Mouse (Mus musculus) intestine, embryonic 14.5 days (tissue): Measurements from ENCODE around the gene Olfr1386. TPM values are rescaled to one million over a fixed set of nuclear protein-coding genes. Genes with fewer than 3 reads are reported as not detected.
"Not testable (repeated sequence)": the region's sequence is repeated elsewhere in the genome, so short reads cannot be mapped to it uniquely, and the experiment has no call there.

ENCODE experiments used
- ATAC-seq: fragments of 200-750 bp; cut with Nextera tagmentation; replicated peaks from 2 replicates; pipeline ENCODE4 v1.8.0; 2017; ENCODE audit warnings: low read depth, moderate number of reproducible peaks, moderate TSS enrichment, moderate library complexity; ENCODE audit not compliant: low FRiP score, low TSS enrichment
- DNase-seq: peaks from one replicate; pipeline ENCODE4 v3.0.0-alpha.2; 2018; ENCODE audit warnings: low spot score
- H3K27ac ChIP-seq: fragments of 300-500 bp; sonication (generic); 2 replicates; pipeline ENCODE4 v1.5.1; 2014; ENCODE audit warnings: low read depth, mild to moderate bottlenecking, control low read depth
- H3K27me3 ChIP-seq: fragments of 300-500 bp; sonication (generic); replicated peaks from 2 replicates; pipeline ENCODE4 v1.6.1; 2014; ENCODE audit warnings: low read length, control low read depth; ENCODE audit not compliant: control insufficient read depth, insufficient read depth
- H3K36me3 ChIP-seq: fragments of 300-500 bp; sonication (generic); 2 replicates; pipeline ENCODE4 v1.6.1; 2014; ENCODE audit warnings: low read length, control low read depth; ENCODE audit not compliant: control insufficient read depth, insufficient read depth
- H3K4me1 ChIP-seq: fragments of 300-500 bp; sonication (generic); replicated peaks from 2 replicates; pipeline ENCODE4 v1.6.1; 2014; ENCODE audit warnings: low read length, control low read depth, mixed read lengths; ENCODE audit not compliant: control insufficient read depth, insufficient read depth
- H3K4me2 ChIP-seq: fragments of 300-500 bp; sonication (generic); 2 replicates; pipeline ENCODE4 v1.6.1; 2014; ENCODE audit warnings: low read length
- H3K4me3 ChIP-seq: fragments of 300-500 bp; sonication (generic); 2 replicates; pipeline ENCODE4 v1.5.1; 2014; ENCODE audit warnings: low read depth, low read length, control low read depth, mixed read lengths
- H3K9ac ChIP-seq: fragments of 300-500 bp; sonication (generic); 2 replicates; pipeline ENCODE4 v1.6.1; 2014; ENCODE audit warnings: mild to moderate bottlenecking, low read length
- H3K9me3 ChIP-seq: fragments of 300-500 bp; sonication (generic); 2 replicates; pipeline ENCODE4 v1.6.1; 2016; ENCODE audit warnings: low read length, control low read depth; ENCODE audit not compliant: control insufficient read depth
- WGBS: fragments of 180-500 bp; shearing (Covaris S2); extraction: QIAGEN DNeasy Blood & Tissue Kit; methylation state at CpG from one replicate; pipeline ENCODE4 v1.1.7; 2014; 5-methylcytosine and 5-hydroxymethylcytosine counted together
- polyA plus RNA-seq: library from polyadenylated mRNA; unstranded; fragments of >200 nt; fragmentation: Nextera tagmentation; extraction: Ambion mirVana; gene quantifications from 2 replicates; pipeline ENCODE4 v1.2.1, GENCODE M21; 2014

The Olfr1386 gene
- not detected in 2 replicates for polyA plus RNA-seq

- H3K27me3 ChIP-seq, DNase-seq, H3K4me3 ChIP-seq, H3K4me1 ChIP-seq, ATAC-seq, H3K9me3 ChIP-seq, H3K36me3 ChIP-seq, H3K4me2 ChIP-seq, H3K27ac ChIP-seq, H3K9ac ChIP-seq: not testable (repeated sequence)
- 71% methylated on average over 2 of the region's 3 CpGs for WGBS
These were observed at the start of gene Olfr1386 for GRCm38 (mm10) chr11:49464746-49465145. TSS of gene Olfr1386 (plus strand) at chr11:49465046.

DNA sequence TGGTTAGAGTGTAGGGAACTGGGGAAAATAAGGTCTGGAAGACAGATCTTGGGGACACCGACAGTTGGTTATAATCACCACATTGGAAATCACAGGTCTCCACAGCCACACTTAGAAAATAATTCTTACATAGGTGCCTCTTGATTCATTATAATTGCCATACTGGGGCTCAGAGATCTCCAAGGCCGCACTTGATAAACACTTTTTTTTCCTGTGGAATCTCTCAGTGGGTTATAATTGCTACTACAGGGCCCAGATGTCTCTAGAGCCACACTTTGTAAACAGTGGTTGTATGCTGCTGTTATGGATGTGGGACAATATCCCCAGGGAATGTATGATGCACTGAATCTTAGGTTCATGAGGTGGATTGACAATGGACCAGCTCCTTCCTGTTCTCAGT lies 42.1 kb upstream of the Olfr1386 start, which contains the start of gene Olfr1389:
Olfr1389 (plus strand) TSS at position 301 of the 400 bp plus-strand sequence.
- no peak for ATAC-seq
- no peaks in the 10 kb centered on the region for H3K36me3 ChIP-seq
- no peaks in the 10 kb centered on the region for H3K9me3 ChIP-seq
- H3K9ac ChIP-seq, result no peak within 1 kb of the TSS
- 88% methylated on average over 2 of the region's 2 CpGs for WGBS
- no peak within 1 kb of the TSS for H3K4me3 ChIP-seq
- no peaks in the 10 kb centered on the region for H3K27me3 ChIP-seq
- no peak for DNase-seq
- H3K4me1 ChIP-seq, result no peaks in the 10 kb centered on the region
- H3K27ac ChIP-seq, result no peak within 1 kb of the TSS
- no peak within 1 kb of the TSS for H3K4me2 ChIP-seq

GRCm38 (mm10) chr11:49425257-49425927 lies 39.5 kb upstream of the Olfr1386 start:
- DNase-seq (no peak), ATAC-seq (no peak)
- H3K9me3 ChIP-seq, result no peaks in the 10 kb centered on the region
- no peak overlapping the region for H3K4me2 ChIP-seq
- H3K4me3 ChIP-seq, result no peak overlapping the region
- no peak overlapping the region for H3K9ac ChIP-seq
- 91% methylated on average over 1 of the region's 1 CpGs for WGBS
- H3K27ac ChIP-seq, result no peak overlapping the region
- H3K36me3 ChIP-seq, result no peaks in the 10 kb centered on the region
- H3K27me3 ChIP-seq, result no peaks in the 10 kb centered on the region
- no peaks in the 10 kb centered on the region for H3K4me1 ChIP-seq

DNA sequence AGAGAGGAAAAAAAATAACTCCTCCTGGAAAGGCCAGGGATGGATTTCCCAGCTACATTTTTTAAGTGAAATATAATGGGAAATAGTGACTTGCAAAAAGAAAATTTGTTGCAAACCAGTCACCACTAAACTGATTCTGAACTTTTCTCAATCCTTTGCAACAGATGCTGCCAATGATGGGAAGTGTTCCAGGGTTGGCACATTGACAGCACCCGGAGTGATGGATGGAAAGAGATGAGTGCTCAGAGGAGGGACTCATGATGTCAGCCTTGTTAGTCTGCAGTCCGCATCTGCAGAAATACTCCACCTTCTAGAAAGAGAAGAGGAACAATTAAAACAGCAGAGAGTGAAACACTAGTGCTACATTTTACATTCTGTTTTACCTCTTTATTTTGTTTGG lies 35.2 kb upstream of the Olfr1386 start:
- Histone ChIP-seq H3K27me3 (no peaks in the 10 kb centered on the region), H3K9me3 (no peaks in the 10 kb centered on the region), H3K4me3 (no peak overlapping the region), H3K4me2 (no peak overlapping the region), H3K36me3 (no peaks in the 10 kb centered on the region), H3K9ac (no peak overlapping the region), H3K4me1 (no peaks in the 10 kb centered on the region), H3K27ac (no peak overlapping the region)
- WGBS, result 88% methylated on average over 2 of the region's 2 CpGs
- DNase-seq, result no peak
- no peak for ATAC-seq

GRCm38 (mm10) chr11:49436411-49436810 lies 28.4 kb upstream of the Olfr1386 start, which contains the start of gene Olfr1388:
TSS of gene Olfr1388 (plus strand) at chr11:49436624.
- H3K4me1 ChIP-seq, result no peaks in the 10 kb centered on the region
- no peak within 1 kb of the TSS for H3K4me3 ChIP-seq
- H3K9ac ChIP-seq, result no peak within 1 kb of the TSS
- H3K9me3 ChIP-seq, result no peaks in the 10 kb centered on the region
- H3K27me3 ChIP-seq, result no peaks in the 10 kb centered on the region
- DNase-seq (no peak), ATAC-seq (no peak)
- no peak within 1 kb of the TSS for H3K4me2 ChIP-seq
- no peak within 1 kb of the TSS for H3K27ac ChIP-seq
- H3K36me3 ChIP-seq, result no peaks in the 10 kb centered on the region
- WGBS, result 67% methylated on average over 3 of the region's 3 CpGs

DNA sequence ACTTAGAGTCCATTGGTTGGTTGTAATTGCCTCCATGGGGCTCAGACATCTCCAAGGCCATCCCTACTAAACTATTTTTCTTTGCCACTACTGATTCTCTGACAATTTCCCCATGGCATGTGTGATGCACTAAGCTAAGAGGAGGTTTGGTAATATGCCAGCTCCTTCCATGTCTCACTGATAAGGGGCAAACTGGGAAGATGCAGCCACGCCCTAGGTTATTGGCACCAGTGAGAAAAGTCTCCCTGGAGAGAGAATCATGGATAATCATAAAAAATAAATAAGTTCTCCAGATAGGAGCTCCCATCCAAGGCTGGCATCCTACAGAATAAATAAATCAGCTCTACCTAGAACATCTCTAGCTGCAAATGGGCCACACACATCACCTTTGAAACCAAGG lies 9.8 kb upstream of the Olfr1386 start, which contains the start of gene Olfr1387:
Olfr1387 (plus strand) TSS at position 301 of the 400 bp plus-strand sequence.
- H3K36me3 ChIP-seq, result no peaks in the 10 kb centered on the region
- DNase-seq (no peak), ATAC-seq (no peak)
- H3K27me3 ChIP-seq, result no peaks in the 10 kb centered on the region
- no peaks in the 10 kb centered on the region for H3K4me1 ChIP-seq
- no peak within 1 kb of the TSS for H3K4me3 ChIP-seq
- 75% methylated on average over 1 of the region's 1 CpGs for WGBS
- H3K9ac ChIP-seq, result no peak within 1 kb of the TSS
- H3K4me2 ChIP-seq, result no peak within 1 kb of the TSS
- H3K27ac ChIP-seq, result no peak within 1 kb of the TSS
- H3K9me3 ChIP-seq, result no peaks in the 10 kb centered on the region

- WGBS, result 41% methylated on average over 4 of the region's 4 CpGs
- Histone ChIP-seq H3K36me3 (no peaks in the 10 kb centered on the region), H3K9me3 (no peaks in the 10 kb centered on the region), H3K4me2 (no peak overlapping the region), H3K9ac (no peak overlapping the region), H3K4me3 (no peak overlapping the region), H3K27me3 (no peaks in the 10 kb centered on the region), H3K4me1 (no peaks in the 10 kb centered on the region), H3K27ac (no peak overlapping the region)
- no peak for DNase-seq
- no peak for ATAC-seq
These were observed 21.1 kb downstream of the Olfr1386 start for GRCm38 (mm10) chr11:49485973-49486372.

GRCm38 (mm10) chr11:49488770-49489169 lies 23.9 kb downstream of the Olfr1386 start, which contains the start of gene Olfr1385:
TSS of gene Olfr1385 (plus strand) at chr11:49489070.
- not testable (repeated sequence) for H3K4me3 ChIP-seq, H3K9me3 ChIP-seq
- WGBS, result 72% methylated on average over 1 of the region's 1 CpGs

GRCm38 (mm10) chr11:49518086-49518485 lies 53.2 kb downstream of the Olfr1386 start:
- H3K4me3 ChIP-seq, result no peak overlapping the region
- H3K27ac ChIP-seq, result no peak overlapping the region
- H3K9me3 ChIP-seq, result no peaks in the 10 kb centered on the region
- no peak overlapping the region for H3K4me2 ChIP-seq
- ATAC-seq (no peak), DNase-seq (no peak)
- no peak overlapping the region for H3K9ac ChIP-seq
- no peaks in the 10 kb centered on the region for H3K27me3 ChIP-seq
- no peaks in the 10 kb centered on the region for H3K36me3 ChIP-seq
- no peaks in the 10 kb centered on the region for H3K4me1 ChIP-seq
- WGBS, result 76% methylated on average over 5 of the region's 5 CpGs

More at GRCm38 (mm10) chr11:49488770-49489169, 23.9 kb downstream of the Olfr1386 start, which contains the start of gene Olfr1385:
- not testable (repeated sequence) for H3K4me1 ChIP-seq, H3K27me3 ChIP-seq, H3K4me2 ChIP-seq, H3K27ac ChIP-seq, H3K36me3 ChIP-seq, ATAC-seq, DNase-seq, H3K9ac ChIP-seq
